Mouse (Mus musculus): ENCODE measurements around the gene Tmbim4.

GRCm38 (mm10) chr10:120226871-120227661 is 25.7 kb downstream of the Tmbim4 start, which contains the start of gene Llph:
- TF ChIP-seq CTCF (IDR thresholded peaks at IDR 0.05; ENCODE audit: low read depth, low read length) (no peak), GATA1 (IDR thresholded peaks at IDR 0.05; ENCODE audit: borderline replicate concordance, low read length) (no peak)

Data from G1E (cell line).